Mouse (Mus musculus): ENCODE measurements at regions not wholly inside any gene's neighbourhood (a gene's known extent, or its start where the extent isn't known, plus 50 kb on each side); places are given as distances from the start of the nearest gene placed in this dataset.

DNA sequence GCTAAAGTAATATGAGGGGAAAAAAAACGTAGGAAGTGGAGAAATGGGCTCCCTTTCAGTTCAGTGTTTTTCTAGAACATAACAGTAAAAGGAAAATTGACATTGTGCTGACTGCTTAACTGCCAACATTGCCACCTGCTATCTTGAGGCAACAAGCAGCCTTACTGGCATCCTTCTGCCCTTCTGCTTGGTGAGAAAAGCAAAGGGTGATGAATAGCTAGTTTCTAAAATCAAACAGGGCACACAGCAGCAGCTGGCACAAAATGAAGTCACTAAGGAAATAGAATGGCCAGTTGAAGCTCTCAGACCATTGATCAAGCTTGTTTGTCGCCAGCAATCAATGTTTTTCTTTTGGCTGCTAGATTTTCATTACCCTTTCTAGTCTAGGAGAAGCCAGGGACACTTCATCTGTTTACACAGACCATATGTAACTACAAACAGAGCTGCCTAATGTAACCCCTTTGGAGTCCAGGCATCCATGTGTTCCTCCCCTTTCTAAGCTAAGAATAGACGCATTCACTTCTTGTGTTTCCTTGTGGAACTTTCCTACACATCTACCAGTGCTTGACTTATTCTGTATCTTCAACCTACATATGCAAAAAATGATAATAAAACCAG, 314.2 kb upstream of the Col8a1 start:
- TF ChIP-seq CTCF (IDR thresholded peaks at IDR 0.05; ENCODE audit: low read depth, low read length) (no peak), TAL1 (conservative IDR thresholded peaks at IDR 0.05; ENCODE audit: low read depth, low read length) (no peak), GATA1 (IDR thresholded peaks at IDR 0.05; ENCODE audit: borderline replicate concordance, low read length) (no peak), POLR2AphosphoS5 (IDR thresholded peaks at IDR 0.05; ENCODE audit: insufficient replicate concordance, low read depth, low read length) (no peak)

All from G1E (cell line).